Mouse (Mus musculus) spleen, adult 2 months (tissue): Measurements from ENCODE around the gene Dapk2. TPM values are rescaled to one million over a fixed set of nuclear protein-coding genes. Genes with fewer than 3 reads are reported as not detected.

Experiments used
- DNase-seq, 2 experiments: peaks; one replicate each; pipeline versions ENCODE4 v3.0.0 to v3.0.0-alpha.2; 2012 to 2021; ENCODE audit warnings: low spot score in 2 of 2, low read depth in 1 of 2
- H3K27ac ChIP-seq: fragments of 200-500 bp; 2 replicates; pipeline ENCODE4 v1.5.1; 2012; ENCODE audit warnings: low read length, inconsistent platforms; ENCODE audit not compliant: insufficient read depth
- H3K27me3 ChIP-seq: fragments of 200-500 bp; 2 replicates; pipeline ENCODE4 v1.6.1; 2012; ENCODE audit warnings: mild to moderate bottlenecking, moderate library complexity, low read length, inconsistent platforms; ENCODE audit not compliant: control insufficient read depth, insufficient read depth
- H3K36me3 ChIP-seq: fragments of 200-500 bp; 2 replicates; pipeline ENCODE4 v1.6.1; 2012; ENCODE audit warnings: mild to moderate bottlenecking, low read length, inconsistent platforms; ENCODE audit not compliant: control insufficient read depth, insufficient read depth
- H3K4me1 ChIP-seq: fragments of 200-500 bp; 2 replicates; pipeline ENCODE4 v1.6.1; 2011; ENCODE audit warnings: inconsistent platforms; ENCODE audit not compliant: control insufficient read depth, insufficient read depth, insufficient read length
- H3K4me3 ChIP-seq: fragments of 200-500 bp; 2 replicates; pipeline ENCODE4 v1.5.1; 2011; ENCODE audit warnings: mild to moderate bottlenecking, inconsistent platforms; ENCODE audit not compliant: insufficient read depth, insufficient read length; ENCODE audit errors: extremely low read depth
- CTCF ChIP-seq: fragments of 200-500 bp; IDR thresholded peaks from 2 replicates; pipeline ENCODE4 v1.5.1; 2011; ENCODE audit warnings: mild to moderate bottlenecking, inconsistent platforms; ENCODE audit not compliant: insufficient read depth, insufficient read length, insufficient replicate concordance; ENCODE audit errors: extremely low read depth
- POLR2A ChIP-seq: fragments of 200-500 bp; IDR thresholded peaks from 2 replicates; pipeline ENCODE4 v1.6.1; 2011; ENCODE audit warnings: low read depth, low read length, inconsistent platforms
- WGBS: fragments of 180-500 bp; shearing (Covaris S2); methylation state at CpG from one replicate; pipeline ENCODE4 v1.1.7; 2018; 5-methylcytosine and 5-hydroxymethylcytosine counted together
- polyA plus RNA-seq: library from polyadenylated mRNA; depleted of rRNA; stranded (reverse); fragments of >200 nt; gene quantifications from 2 replicates; pipeline ENCODE4 v1.2.3, GENCODE M21; 2012

Gene Dapk2
- polyA plus RNA-seq, 1 experiment, result 11.9 TPM

DNA sequence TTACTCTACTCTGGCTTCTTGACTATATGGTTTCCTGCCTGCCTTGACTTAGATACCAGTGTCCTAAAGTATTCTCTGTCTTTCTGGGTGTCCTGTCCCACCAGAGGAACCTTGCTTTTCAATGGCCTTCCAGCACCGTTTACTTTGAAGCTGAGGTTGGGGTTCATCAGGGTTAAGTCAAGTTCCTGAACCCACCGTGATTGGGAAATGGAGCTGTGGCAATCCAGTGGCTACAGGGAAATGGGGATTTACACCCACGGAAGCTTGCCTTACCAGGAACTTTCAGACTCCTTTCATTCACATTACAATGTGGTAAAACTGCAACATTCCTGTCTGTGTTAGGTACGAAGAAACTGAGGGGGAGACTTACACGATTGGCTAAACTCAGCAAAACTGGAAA, 54.8 kb downstream of the Dapk2 start:
- Histone ChIP-seq H3K27ac (no peak overlapping the region), H3K36me3 (no peaks in the 10 kb centered on the region), H3K27me3 (no peaks in the 10 kb centered on the region), H3K4me1 (peaks cover 16% of the 10 kb centered on the region), H3K4me3 (no peak overlapping the region)
- TF ChIP-seq POLR2A (no peak), CTCF (no peak)
- no peak for DNase-seq
- 80% methylated on average over 5 of the region's 5 CpGs for WGBS

DNA sequence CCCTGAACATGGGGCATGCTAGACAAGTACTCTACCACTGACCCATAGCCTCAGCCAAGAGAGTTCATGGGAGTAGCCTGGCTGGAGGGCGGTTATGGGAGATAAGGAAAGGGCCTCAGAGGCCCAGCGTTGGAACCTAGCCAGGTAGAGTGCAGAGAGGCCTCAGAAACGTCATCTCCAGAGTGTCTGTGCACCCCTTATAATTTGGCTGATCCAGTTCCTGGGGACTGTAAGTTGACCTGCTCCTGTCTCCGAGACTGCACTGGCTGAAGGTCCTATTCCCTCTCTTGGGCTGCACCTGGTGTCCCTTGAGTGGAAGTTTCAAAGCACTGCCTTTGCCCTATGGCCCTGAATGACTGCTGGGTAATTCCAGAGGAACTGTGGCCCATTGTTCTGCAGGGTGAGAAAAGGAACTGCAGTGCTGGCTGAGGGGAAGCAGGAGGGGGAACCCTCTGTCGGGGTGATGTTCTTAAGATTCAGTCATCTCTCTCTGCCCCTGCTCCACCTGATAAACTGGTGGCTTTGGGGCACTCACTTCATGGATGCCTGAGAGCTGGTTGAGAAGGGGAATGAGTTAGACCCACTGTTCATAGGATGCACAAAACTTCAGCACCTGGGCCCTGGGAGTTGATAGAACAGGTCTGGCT, 55.5 kb downstream of the Dapk2 start:
- no peaks in the 10 kb centered on the region for H3K27me3 ChIP-seq
- H3K27ac ChIP-seq, result peak overlapping the region; percentile 17
- TF ChIP-seq POLR2A, result no peak
- TF ChIP-seq CTCF, result no peak
- peaks cover 16% of the 10 kb centered on the region for H3K4me1 ChIP-seq
- WGBS, result 46% methylated on average over 5 of the region's 5 CpGs
- DNase-seq, result no peak
- H3K4me3 ChIP-seq, result no peak overlapping the region
- H3K36me3 ChIP-seq, result no peaks in the 10 kb centered on the region

DNA sequence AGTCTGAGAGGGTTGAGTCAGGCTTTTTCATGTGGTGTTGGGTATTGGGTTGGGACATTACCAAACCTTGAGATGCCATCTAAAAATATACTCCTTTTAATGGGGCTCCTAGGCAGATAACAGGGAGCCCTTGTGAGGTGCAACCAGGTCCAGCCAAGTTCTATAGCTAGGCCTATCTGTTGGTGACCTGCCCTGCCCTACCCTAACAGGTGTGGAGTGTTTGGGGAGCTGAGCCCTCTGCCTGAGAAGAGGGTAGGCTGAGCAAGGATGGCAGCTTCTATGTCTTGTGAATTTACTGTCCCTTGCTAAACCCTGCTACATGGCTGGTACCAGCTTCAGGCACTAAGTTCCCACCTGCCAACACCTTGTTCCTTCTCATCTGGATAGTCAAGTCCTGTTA, 57.5 kb downstream of the Dapk2 start:
- no peak for DNase-seq
- H3K27me3 ChIP-seq, result no peaks in the 10 kb centered on the region
- TF ChIP-seq POLR2A (no peak), CTCF (no peak)
- H3K36me3 ChIP-seq, result no peaks in the 10 kb centered on the region
- H3K4me3 ChIP-seq, result no peak overlapping the region
- H3K4me1 ChIP-seq, result peaks cover 16% of the 10 kb centered on the region
- H3K27ac ChIP-seq, result no peak overlapping the region

DNA sequence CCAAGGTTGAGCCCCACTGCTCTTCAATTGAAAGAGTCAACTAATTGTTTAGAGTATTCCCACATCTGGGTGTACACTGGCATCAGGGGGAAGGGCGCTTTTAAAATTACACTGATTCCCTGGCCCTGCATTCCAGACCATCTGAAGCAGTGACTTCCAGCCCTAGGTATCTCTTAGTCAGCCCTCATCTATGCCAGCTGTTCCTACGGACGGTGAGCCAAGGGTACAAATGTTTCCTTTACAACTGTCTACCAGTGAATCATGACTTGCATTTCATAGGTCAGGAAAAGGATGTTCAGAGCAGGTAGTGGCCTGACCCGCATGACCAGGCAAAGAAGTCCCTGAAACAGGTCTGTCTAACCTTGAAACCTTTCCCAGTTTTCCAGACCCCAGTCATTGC, 59.9 kb downstream of the Dapk2 start:
- H3K27ac ChIP-seq, result no peak overlapping the region
- no peak for DNase-seq
- 68% methylated on average over 4 of the region's 4 CpGs for WGBS

DNA sequence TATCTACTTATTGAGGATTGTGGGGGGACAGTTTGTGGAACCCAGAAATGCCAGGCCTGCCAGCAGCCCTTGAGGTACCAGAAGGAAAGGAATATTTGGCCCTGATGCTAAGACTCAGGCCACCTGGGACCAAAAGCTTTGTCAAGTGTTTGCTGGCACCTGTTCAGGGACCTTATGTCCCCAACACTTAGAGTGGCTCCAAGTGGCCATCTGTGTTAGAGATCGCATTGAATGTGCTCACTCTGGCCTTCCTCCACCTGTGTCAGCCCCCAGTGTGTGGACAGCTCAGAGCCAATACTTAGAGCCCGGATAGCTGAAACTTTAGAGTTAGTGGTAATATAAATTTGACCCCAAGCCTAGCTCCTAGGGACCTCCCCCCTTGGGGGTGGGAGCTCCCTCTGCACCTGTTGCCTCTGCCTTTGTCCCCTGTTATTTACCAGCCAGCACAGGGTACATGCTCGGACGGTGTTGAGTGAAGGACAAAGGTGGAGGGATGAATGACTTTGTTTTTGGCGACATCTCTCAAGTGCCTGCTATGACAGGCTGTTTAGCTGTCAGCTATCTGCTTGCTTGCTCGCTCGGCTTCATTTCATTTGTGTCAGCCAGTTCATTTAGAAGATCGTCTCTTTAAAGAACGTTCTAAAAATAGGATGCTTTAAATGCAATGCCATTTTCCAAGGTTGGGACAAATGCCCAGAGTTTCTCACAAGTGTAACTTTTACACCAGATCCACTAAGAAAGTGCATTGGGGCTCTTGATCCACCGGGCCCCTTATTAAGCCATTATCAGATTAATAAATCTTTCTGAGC, 61.1 kb downstream of the Dapk2 start:
- no peak overlapping the region for H3K27ac ChIP-seq
- H3K4me1 ChIP-seq, result no peaks in the 10 kb centered on the region
- TF ChIP-seq POLR2A (no peak), CTCF (no peak)
- WGBS, result 88% methylated on average over 10 of the region's 10 CpGs
- DNase-seq, result no peak
- H3K4me3 ChIP-seq, result no peak overlapping the region
- no peaks in the 10 kb centered on the region for H3K27me3 ChIP-seq
- no peaks in the 10 kb centered on the region for H3K36me3 ChIP-seq

More for the DNA sequence above, 59.9 kb downstream of the Dapk2 start:
- no peak overlapping the region for H3K4me3 ChIP-seq
- no peaks in the 10 kb centered on the region for H3K27me3 ChIP-seq
- no peak for TF ChIP-seq CTCF
- TF ChIP-seq POLR2A, result no peak
- no peaks in the 10 kb centered on the region for H3K36me3 ChIP-seq
- peaks cover 7% of the 10 kb centered on the region; the same call in 1 of the 2 replicates for H3K4me1 ChIP-seq

DNA sequence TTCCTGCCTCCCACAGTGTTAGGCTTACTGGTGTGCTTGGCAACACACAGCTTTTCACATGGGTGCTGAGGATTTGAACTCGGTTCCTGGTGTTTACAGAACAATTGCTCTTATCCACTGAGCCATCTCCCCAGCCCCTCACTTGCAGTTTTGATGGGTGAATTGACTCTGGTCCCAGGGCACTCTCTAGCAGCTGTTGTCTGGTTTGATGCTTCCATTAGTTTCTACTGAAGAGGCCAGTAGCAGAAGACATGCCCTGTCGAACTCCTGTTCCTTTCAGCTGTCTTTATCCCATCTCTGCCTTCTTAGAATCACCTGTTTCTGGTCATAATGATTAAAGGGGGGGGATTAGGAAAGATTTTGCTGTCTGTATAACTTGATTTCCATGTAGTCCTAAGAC, 65.8 kb downstream of the Dapk2 start:
- Histone ChIP-seq H3K36me3 (no peaks in the 10 kb centered on the region), H3K4me1 (no peaks in the 10 kb centered on the region), H3K27ac (no peak overlapping the region), H3K27me3 (no peaks in the 10 kb centered on the region), H3K4me3 (no peak overlapping the region)
- no peak for TF ChIP-seq CTCF
- DNase-seq, result no peak
- 87% methylated on average over 2 of the region's 2 CpGs for WGBS

DNA sequence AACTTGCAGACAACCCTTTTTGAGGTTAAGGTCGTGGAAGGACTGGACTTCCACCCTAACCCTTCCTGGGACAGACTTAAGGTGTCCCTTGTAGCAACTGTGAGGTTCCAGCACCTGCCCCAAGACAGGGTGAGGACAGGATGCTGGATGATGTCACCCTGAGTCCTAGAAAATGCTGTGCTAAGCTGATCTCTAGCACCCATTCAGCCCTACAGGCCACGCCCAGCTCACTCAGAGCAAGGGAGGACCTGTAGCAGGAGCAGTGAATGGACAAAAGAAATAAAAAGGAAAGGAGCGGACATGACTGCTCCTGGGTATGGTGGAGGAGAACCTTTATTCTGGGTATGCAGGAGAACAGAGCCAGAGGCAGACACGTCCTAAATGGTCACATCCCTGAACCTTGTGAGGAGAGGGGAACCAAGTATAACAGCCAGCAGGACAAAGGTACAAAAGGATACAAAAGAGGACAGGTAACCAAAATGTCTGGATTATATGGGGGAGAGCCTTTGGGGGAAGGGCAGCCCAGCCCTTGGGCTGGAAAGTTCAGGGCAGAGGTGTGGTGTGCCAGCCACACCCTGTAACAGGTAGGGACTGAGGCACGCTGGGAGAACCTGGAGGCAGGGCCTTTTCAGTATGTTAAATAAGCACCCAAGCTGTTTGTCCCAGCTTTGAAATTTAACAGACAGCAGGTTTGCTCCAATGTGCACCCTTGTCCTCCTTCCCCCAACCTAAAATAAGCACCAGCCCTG, 67.9 kb downstream of the Dapk2 start:
- Histone ChIP-seq H3K4me3 (no peak overlapping the region), H3K4me1 (no peaks in the 10 kb centered on the region), H3K36me3 (no peaks in the 10 kb centered on the region), H3K27me3 (no peaks in the 10 kb centered on the region), H3K27ac (no peak overlapping the region)
- TF ChIP-seq CTCF, result no peak
- no peak for DNase-seq
- WGBS, result 81% methylated on average over 5 of the region's 5 CpGs
